Mouse (Mus musculus) midbrain, embryonic 16.5 days (tissue): ENCODE data around the gene Kif18b. TPM values are rescaled to one million over a fixed set of nuclear protein-coding genes. Genes with fewer than 3 reads are reported as not detected.

Experiments
- ATAC-seq: fragments of 200-750 bp; cut with Nextera tagmentation; 2 replicates; pipeline ENCODE4 v1.8.0; 2017; ENCODE audit warnings: moderate TSS enrichment
- H3K27ac ChIP-seq: fragments of 300-500 bp; sonication (generic); 2 replicates; pipeline ENCODE4 v1.5.1; 2014; ENCODE audit warnings: mild to moderate bottlenecking, low read length, mixed read lengths
- H3K27me3 ChIP-seq: fragments of 300-500 bp; sonication (generic); 2 replicates; pipeline ENCODE4 v1.6.1; 2014; ENCODE audit warnings: low read depth, low read length, mixed read lengths; ENCODE audit not compliant: control insufficient read depth, insufficient read depth
- H3K36me3 ChIP-seq: fragments of 300-500 bp; sonication (generic); 2 replicates; pipeline ENCODE4 v1.6.1; 2014; ENCODE audit warnings: mild to moderate bottlenecking, low read length, moderate library complexity, mixed read lengths; ENCODE audit not compliant: control insufficient read depth, insufficient read depth
- H3K4me1 ChIP-seq: fragments of 300-500 bp; sonication (generic); 2 replicates; pipeline ENCODE4 v1.6.1; 2014; ENCODE audit warnings: mild to moderate bottlenecking, low read length, mixed read lengths; ENCODE audit not compliant: control insufficient read depth, insufficient read depth
- H3K4me2 ChIP-seq: fragments of 300-500 bp; sonication (generic); 2 replicates; pipeline ENCODE4 v1.6.1; 2014; ENCODE audit warnings: mild to moderate bottlenecking, low read length, mixed read lengths
- H3K4me3 ChIP-seq: fragments of 300-500 bp; sonication (generic); 2 replicates; pipeline ENCODE4 v1.5.1; 2014; ENCODE audit warnings: low read depth, mild to moderate bottlenecking, low read length, moderate library complexity, mixed read lengths
- H3K9ac ChIP-seq: fragments of 300-500 bp; sonication (generic); 2 replicates; pipeline ENCODE4 v1.6.1; 2014; ENCODE audit warnings: low read depth, low read length, mixed read lengths
- H3K9me3 ChIP-seq: fragments of 300-500 bp; sonication (generic); replicated peaks from 2 replicates; pipeline ENCODE4 v1.6.1; 2014; ENCODE audit warnings: mild to moderate bottlenecking, low read length, mixed read lengths; ENCODE audit not compliant: control insufficient read depth, poor library complexity, severe bottlenecking
- WGBS: fragments of 180-500 bp; shearing (Covaris S2); extraction: QIAGEN DNeasy Blood & Tissue Kit; methylation state at CpG from one replicate; pipeline ENCODE4 v1.1.7; 2014; 5-methylcytosine and 5-hydroxymethylcytosine counted together
- polyA plus RNA-seq: library from polyadenylated mRNA; unstranded; fragments of >200 nt; fragmentation: Nextera tagmentation; extraction: Ambion mirVana; gene quantifications from 2 replicates; pipeline ENCODE4 v1.2.1, GENCODE M21; 2015

Gene Kif18b
- polyA plus RNA-seq, 1 experiment from 2014 or later, result 0.75 TPM

DNA sequence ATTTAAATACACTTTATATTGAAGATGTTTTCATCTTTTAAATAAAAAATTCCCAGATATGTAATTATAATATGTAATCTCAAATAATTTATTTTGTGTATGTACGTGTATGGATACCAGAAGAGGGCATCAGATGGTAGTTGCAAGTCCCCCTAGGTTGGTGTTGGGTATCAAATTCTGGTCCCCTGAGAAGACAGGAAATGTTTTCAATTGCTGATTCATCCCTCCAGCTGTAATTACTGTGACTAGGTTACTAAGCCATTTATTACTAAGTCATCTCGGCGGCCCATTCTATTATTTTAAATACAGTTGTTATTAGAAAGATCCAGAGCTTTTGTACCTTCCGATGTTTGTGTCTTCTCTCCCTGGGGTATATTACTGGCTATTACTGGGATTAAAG, 6.8 kb downstream of the Kif18b start:
- no peak for ATAC-seq
- no peak overlapping the region for H3K4me2 ChIP-seq
- H3K9me3 ChIP-seq, result no peaks in the 10 kb centered on the region
- peaks cover 11% of the 10 kb centered on the region; the same call in 1 of the 2 replicates for H3K4me1 ChIP-seq
- H3K4me3 ChIP-seq, result no peak overlapping the region
- H3K9ac ChIP-seq, result no peak overlapping the region
- H3K27ac ChIP-seq, result no peak overlapping the region
- WGBS, result 84% methylated on average over 4 of the region's 4 CpGs
- no peaks in the 10 kb centered on the region for H3K27me3 ChIP-seq
- H3K36me3 ChIP-seq, result no peaks in the 10 kb centered on the region

GRCm38 (mm10) chr11:102915380-102915779, 9.5 kb downstream of the Kif18b start:
- Histone ChIP-seq H3K9me3 (no peaks in the 10 kb centered on the region), H3K36me3 (no peaks in the 10 kb centered on the region), H3K4me3 (no peak overlapping the region), H3K27me3 (no peaks in the 10 kb centered on the region), H3K4me1 (no peaks in the 10 kb centered on the region), H3K27ac (no peak overlapping the region), H3K4me2 (no peak overlapping the region), H3K9ac (no peak overlapping the region)
- no peak for ATAC-seq
- WGBS, result 92% methylated on average over 9 of the region's 9 CpGs

GRCm38 (mm10) chr11:102911376-102911775, 13.5 kb downstream of the Kif18b start:
- WGBS, result 67% methylated on average over 7 of the region's 7 CpGs
- ATAC-seq, result no peak
- no peak overlapping the region for H3K9ac ChIP-seq

GRCm38 (mm10) chr11:102903654-102904053, 21.3 kb downstream of the Kif18b start:
- WGBS, result 82% methylated on average over 7 of the region's 7 CpGs

More at GRCm38 (mm10) chr11:102911376-102911775, 13.5 kb downstream of the Kif18b start:
- no peaks in the 10 kb centered on the region for H3K27me3 ChIP-seq
- no peaks in the 10 kb centered on the region for H3K9me3 ChIP-seq
- H3K4me2 ChIP-seq, result no peak overlapping the region
- no peak overlapping the region for H3K4me3 ChIP-seq
- no peaks in the 10 kb centered on the region for H3K36me3 ChIP-seq
- no peaks in the 10 kb centered on the region for H3K4me1 ChIP-seq
- H3K27ac ChIP-seq, result no peak overlapping the region

GRCm38 (mm10) chr11:102902107-102902506, 22.8 kb downstream of the Kif18b start:
- no peak overlapping the region for H3K4me2 ChIP-seq
- H3K4me3 ChIP-seq, result no peak overlapping the region
- no peaks in the 10 kb centered on the region for H3K27me3 ChIP-seq
- ATAC-seq, result no peak
- 75% methylated on average over 5 of the region's 5 CpGs for WGBS
- H3K27ac ChIP-seq, result no peak overlapping the region
- H3K9ac ChIP-seq, result no peak overlapping the region
- H3K36me3 ChIP-seq, result no peaks in the 10 kb centered on the region
- H3K4me1 ChIP-seq, result peaks cover 4% of the 10 kb centered on the region; the same call in 1 of the 2 replicates
- H3K9me3 ChIP-seq, result no peaks in the 10 kb centered on the region

More at GRCm38 (mm10) chr11:102903654-102904053, 21.3 kb downstream of the Kif18b start:
- no peaks in the 10 kb centered on the region for H3K9me3 ChIP-seq
- H3K36me3 ChIP-seq, result no peaks in the 10 kb centered on the region
- H3K9ac ChIP-seq, result no peak overlapping the region
- peaks cover 2% of the 10 kb centered on the region; the same call in 1 of the 2 replicates for H3K4me1 ChIP-seq
- H3K4me3 ChIP-seq, result no peak overlapping the region
- H3K27ac ChIP-seq, result no peak overlapping the region
- no peaks in the 10 kb centered on the region for H3K27me3 ChIP-seq
- no peak for ATAC-seq
- H3K4me2 ChIP-seq, result no peak overlapping the region

DNA sequence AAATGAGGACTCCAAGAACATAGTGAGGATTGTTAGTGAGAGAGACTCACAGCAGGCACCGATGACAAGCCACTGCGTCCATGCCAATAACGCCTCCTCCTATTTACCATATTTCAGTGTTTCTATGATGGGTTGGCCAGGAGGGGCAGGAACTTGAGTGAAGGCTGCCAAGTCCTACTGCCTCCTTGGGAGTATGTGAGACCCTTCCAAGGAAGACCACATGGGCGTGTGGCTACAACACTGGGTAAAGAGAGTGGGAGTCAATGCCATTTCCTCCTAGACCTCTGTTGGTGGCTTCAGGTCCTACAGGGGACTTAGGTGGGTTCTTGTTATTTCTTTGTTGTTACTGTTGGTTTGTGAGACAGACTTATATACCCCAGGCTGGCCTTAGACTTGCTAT, 23.7 kb downstream of the Kif18b start:
- Histone ChIP-seq H3K36me3 (no peaks in the 10 kb centered on the region), H3K4me3 (no peak overlapping the region), H3K4me2 (no peak overlapping the region), H3K4me1 (peaks cover 4% of the 10 kb centered on the region; the same call in 1 of the 2 replicates), H3K27ac (no peak overlapping the region), H3K9me3 (no peaks in the 10 kb centered on the region), H3K27me3 (no peaks in the 10 kb centered on the region; the same call in 1 of the 2 replicates), H3K9ac (no peak overlapping the region)
- WGBS, result 62% methylated on average over 4 of the region's 4 CpGs
- no peak for ATAC-seq

- H3K4me2 ChIP-seq, result no peak within 1 kb of the TSS
- H3K36me3 ChIP-seq, result no peaks in the 10 kb centered on the region
- no peak within 1 kb of the TSS for H3K4me3 ChIP-seq
- H3K4me1 ChIP-seq, result peaks cover 4% of the 10 kb centered on the region; the same call in 1 of the 2 replicates
- H3K9ac ChIP-seq, result no peak within 1 kb of the TSS
- H3K9me3 ChIP-seq, result no peaks in the 10 kb centered on the region
- H3K27me3 ChIP-seq, result no peaks in the 10 kb centered on the region; the same call in 1 of the 2 replicates
- ATAC-seq, result no peak; the same call in 1 of the 2 replicates
- H3K27ac ChIP-seq, result no peak within 1 kb of the TSS
- WGBS, result 13% methylated on average over 7 of the region's 7 CpGs
Observed at GRCm38 (mm10) chr11:102900763-102901162, 24.2 kb downstream of the Kif18b start, which contains the start of gene Gfap. Gene Gfap, minus strand, starts transcription at chr11:102900912.

GRCm38 (mm10) chr11:102898408-102898807, 26.5 kb downstream of the Kif18b start:
- H3K27ac ChIP-seq, result no peak overlapping the region
- H3K4me1 ChIP-seq, result 0 out of 2 replicates have a peak, but pooled peaks cover 2% of the 10 kb centered on the region
- no peak overlapping the region for H3K9ac ChIP-seq
- peaks cover 12% of the 10 kb centered on the region for H3K27me3 ChIP-seq
- H3K4me2 ChIP-seq, result no peak overlapping the region
- WGBS, result 54% methylated on average over 9 of the region's 9 CpGs
- no peak overlapping the region for H3K4me3 ChIP-seq
- peak; percentile 81 for ATAC-seq
- no peaks in the 10 kb centered on the region for H3K9me3 ChIP-seq
- no peaks in the 10 kb centered on the region for H3K36me3 ChIP-seq

DNA sequence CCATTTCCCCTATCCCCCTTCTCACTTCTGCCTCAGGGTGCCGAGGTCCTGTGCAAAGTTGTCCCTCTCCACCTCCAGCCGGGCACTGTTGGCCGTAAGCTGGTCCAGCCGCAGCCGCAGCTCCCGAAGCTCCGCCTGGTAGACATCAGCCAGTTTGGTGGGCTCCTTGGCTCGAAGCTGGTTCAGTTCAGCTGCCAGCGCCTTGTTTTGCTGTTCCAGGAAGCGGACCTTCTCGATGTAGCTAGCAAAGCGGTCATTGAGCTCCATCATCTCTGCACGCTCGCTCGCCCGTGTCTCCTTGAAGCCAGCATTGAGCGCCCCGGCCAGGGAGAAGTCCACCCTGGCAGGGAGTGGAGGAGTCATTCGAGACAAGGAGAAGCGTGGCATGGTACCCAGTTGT, 28.3 kb downstream of the Kif18b start:
- H3K9ac ChIP-seq, result no peak overlapping the region
- H3K4me1 ChIP-seq, result peaks cover 4% of the 10 kb centered on the region; the same call in 1 of the 2 replicates
- WGBS, result 76% methylated on average over 20 of the region's 20 CpGs
- H3K27me3 ChIP-seq, result peaks cover 26% of the 10 kb centered on the region
- H3K36me3 ChIP-seq, result no peaks in the 10 kb centered on the region
- H3K4me2 ChIP-seq, result no peak overlapping the region
- H3K9me3 ChIP-seq, result no peaks in the 10 kb centered on the region
- ATAC-seq, result no peak
- no peak overlapping the region for H3K4me3 ChIP-seq
- no peak overlapping the region for H3K27ac ChIP-seq
